In the genomic region with DNA sequence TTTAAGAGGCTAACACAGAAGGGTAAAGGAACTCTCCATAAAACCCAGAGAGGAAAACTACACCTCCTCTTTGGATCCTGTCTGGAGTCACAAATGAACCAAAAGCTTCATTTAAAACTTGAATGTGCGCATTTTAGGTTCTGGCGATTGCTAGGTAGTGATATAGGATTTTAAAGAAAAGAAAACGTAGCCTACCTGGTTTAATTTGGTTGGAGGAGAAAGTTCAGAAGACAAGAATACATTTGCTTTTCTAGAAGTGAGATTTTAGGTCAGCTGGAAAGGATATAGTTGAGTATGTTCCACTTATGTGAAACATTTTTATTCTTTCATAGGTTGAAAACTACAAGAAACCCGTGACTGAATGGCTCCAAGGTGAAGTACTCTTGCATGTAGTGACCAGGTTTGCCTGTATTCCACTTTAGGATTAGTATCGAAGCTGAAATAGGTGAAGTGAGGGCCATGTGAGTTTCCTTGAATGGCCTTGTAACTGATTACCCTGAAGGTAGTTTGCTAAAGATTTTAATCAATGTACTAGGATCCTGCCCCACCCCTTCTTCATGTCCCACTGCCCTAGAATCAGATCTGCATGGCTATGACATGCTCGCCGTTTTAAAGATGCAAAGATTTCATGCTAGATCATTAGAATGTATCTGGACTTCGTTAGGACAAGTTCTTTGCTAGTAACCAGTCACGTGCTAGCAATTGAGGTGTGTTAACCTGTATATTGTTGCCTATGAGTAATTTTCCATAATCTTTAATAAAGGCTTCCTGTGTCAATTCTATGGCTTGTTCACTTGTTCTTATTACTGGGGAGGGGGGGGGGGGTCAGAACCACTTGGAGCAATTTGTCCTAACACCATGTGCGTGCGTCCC, we compare ENCODE assay signal across 8 mouse cellular contexts. TPM values are rescaled to one million over a fixed set of nuclear protein-coding genes. Genes with fewer than 3 reads are reported as not detected.
DNase-seq lines count a peak whose midpoint lies in the region; ATAC-seq and TF ChIP-seq lines count a peak whose summit lies in the region.

No protein-coding gene starts in this region.

- TF ChIP-seq POLR2A in brain, embryonic 14.5 days (IDR thresholded peaks at IDR 0.05; ENCODE audit: borderline replicate concordance, extremely low read depth, insufficient read depth, insufficient read length, poor library complexity, severe bottlenecking): no peak
- no peak for TF ChIP-seq POLR2A in myocyte (IDR thresholded peaks at IDR 0.05; ENCODE audit: insufficient read length, low read depth)

- ATAC-seq in kidney, postnatal 0 days (replicated peaks; ENCODE audit: low FRiP score, low read depth): no peak
- no peak for ATAC-seq in hindbrain, embryonic 16.5 days
- no peak for ATAC-seq in megakaryocyte progenitor cell, adult 5-6 weeks (replicated peaks; ENCODE audit: poor library complexity)

- H3K79me2 ChIP-seq in myocyte (ENCODE audit: control insufficient read depth, insufficient read depth): peaks cover 14% of the 10 kb centered on the region

- H3K9ac ChIP-seq in kidney, postnatal 0 days (ENCODE audit: low read depth, low read length): peak overlapping the region; percentile 96
- H3K9ac ChIP-seq in hindbrain, embryonic 16.5 days (ENCODE audit: low read depth, low read length): peak overlapping the region; percentile 93

- no peak for DNase-seq in kidney, postnatal 0 days (ENCODE audit: low spot score)
- no peak for DNase-seq in kidney, postnatal 14 days
- peak; percentile 21 for DNase-seq in brain, embryonic 14.5 days (ENCODE audit: low read depth)
- no peak for DNase-seq in adrenal gland, postnatal 36 days
- no peak for DNase-seq in left cerebral cortex, adult 9 months (ENCODE audit: low spot score in 2 of 2)

- peaks cover 11% of the 10 kb centered on the region for H3K4me1 ChIP-seq in kidney, postnatal 0 days (replicated peaks; ENCODE audit: insufficient read depth, low read length)
- peaks cover 13% of the 10 kb centered on the region for H3K4me1 ChIP-seq in hindbrain, embryonic 16.5 days (ENCODE audit: control insufficient read depth, insufficient read depth, low read depth, low read length)

- peak overlapping the region; percentile 70 for H3K4me2 ChIP-seq in kidney, postnatal 0 days (ENCODE audit: low read length)
- peak overlapping the region; percentile 72 for H3K4me2 ChIP-seq in hindbrain, embryonic 16.5 days (ENCODE audit: low read length)
- peak overlapping the region; percentile 90 for H3K4me2 ChIP-seq in myocyte (ENCODE audit: low read depth)

- no peaks in the 10 kb centered on the region for H3K27me3 ChIP-seq in kidney, postnatal 0 days (ENCODE audit: insufficient read depth, low read length)
- no peaks in the 10 kb centered on the region for H3K27me3 ChIP-seq in hindbrain, embryonic 16.5 days (replicated peaks; ENCODE audit: control insufficient read depth, insufficient read depth, low read length)
- H3K27me3 ChIP-seq in myocyte (ENCODE audit: control insufficient read depth, insufficient read depth, insufficient read length): no peaks in the 10 kb centered on the region

- peak overlapping the region; percentile 90 for H3K27ac ChIP-seq in kidney, postnatal 0 days
- peak overlapping the region; percentile 81 for H3K27ac ChIP-seq in hindbrain, embryonic 16.5 days (ENCODE audit: low read depth, low read length)

- peak overlapping the region; percentile 59 for H3ac ChIP-seq in myocyte (ENCODE audit: control insufficient read depth, insufficient read length)

- TF ChIP-seq CTCF in kidney, postnatal 0 days (IDR thresholded peaks at IDR 0.05; ENCODE audit: low read depth): no peak
- no peak for TF ChIP-seq CTCF in brain, embryonic 14.5 days (IDR thresholded peaks at IDR 0.05; ENCODE audit: borderline replicate concordance, extremely low read depth, insufficient read depth, insufficient read length)

- no peaks in the 10 kb centered on the region for H3K9me3 ChIP-seq in kidney, postnatal 0 days (replicated peaks; ENCODE audit: low read length)
- H3K9me3 ChIP-seq in hindbrain, embryonic 16.5 days (ENCODE audit: control insufficient read depth, low read length): no peaks in the 10 kb centered on the region

- H3K4me3 ChIP-seq in kidney, postnatal 0 days (replicated peaks; ENCODE audit: low read depth, low read length): peak overlapping the region; percentile 88
- H3K4me3 ChIP-seq in hindbrain, embryonic 16.5 days (ENCODE audit: low read length): peak overlapping the region; percentile 75
- H3K4me3 ChIP-seq in myocyte: peak overlapping the region; percentile 74

- 0 out of 2 replicates have a peak, but pooled peaks cover 5% of the 10 kb centered on the region for H3K36me3 ChIP-seq in kidney, postnatal 0 days (ENCODE audit: insufficient read depth, low read length)
- peaks cover 7% of the 10 kb centered on the region; the same call in 1 of the 2 replicates for H3K36me3 ChIP-seq in hindbrain, embryonic 16.5 days (ENCODE audit: control insufficient read depth, insufficient read depth, low read length)
- peaks cover 13% of the 10 kb centered on the region for H3K36me3 ChIP-seq in myocyte (ENCODE audit: control insufficient read depth, insufficient read depth)

- WGBS in kidney, postnatal 0 days: 23% methylated on average over 11 of the region's 11 CpGs
- WGBS in hindbrain, embryonic 16.5 days: 18% methylated on average over 11 of the region's 11 CpGs

TF ChIP-seq in myocyte, 11 proteins besides CTCF, POLR2A, EP300 and RAD21:
- TF ChIP-seq E2F4 (IDR thresholded peaks at IDR 0.05; ENCODE audit: insufficient read depth) (no peak), TCF12 (IDR thresholded peaks at IDR 0.05; ENCODE audit: insufficient read depth, poor library complexity, severe bottlenecking) (no peak), MYOD1 (IDR thresholded peaks at IDR 0.05; ENCODE audit: control insufficient read depth in 1 of 3, insufficient read length in 2 of 3, low read depth in 2 of 3) (no peak), TCF3 (IDR thresholded peaks at IDR 0.05; ENCODE audit: insufficient read length, low read depth) (no peak), USF1 (IDR thresholded peaks at IDR 0.05; ENCODE audit: low read depth) (no peak), MAX (IDR thresholded peaks at IDR 0.05; ENCODE audit: low read depth) (no peak), SRF (IDR thresholded peaks at IDR 0.05; ENCODE audit: control insufficient read depth, insufficient read length, low read depth) (no peak), POLR2AphosphoS2 (IDR thresholded peaks at IDR 0.05; ENCODE audit: insufficient read length, low read depth) (no peak), MYOG (IDR thresholded peaks at IDR 0.05; ENCODE audit: control insufficient read depth in 1 of 3, insufficient read depth in 1 of 3, insufficient read length in 2 of 3, low read depth in 2 of 3) (no peak), REST (IDR thresholded peaks at IDR 0.05; ENCODE audit: insufficient read depth, insufficient read length) (no peak), CEBPB (IDR thresholded peaks at IDR 0.05; ENCODE audit: insufficient read depth, poor library complexity, severe bottlenecking) (no peak)

RNA-seq across cellular contexts. Expression of gene Usp46, which starts 25.6 kb away (rescaled TPM):
- polyA plus RNA-seq in kidney, postnatal 0 days (2015; fragmentation: Nextera tagmentation; extraction: Ambion mirVana): 20.4 and 21.3 TPM in 2 replicates
- polyA plus RNA-seq in brain, embryonic 14.5 days (2012; rRNA removed): 17.2 and 24.4 TPM in 2 replicates
- 37.7 and 40.6 TPM in 2 replicates for polyA plus RNA-seq in hindbrain, embryonic 16.5 days (2015; fragmentation: Nextera tagmentation; extraction: Ambion mirVana)
- polyA plus RNA-seq in myocyte (2012; fragmentation: generic; extraction: Trizol): 6.1 TPM
- 20.5 and 25.0 TPM in 2 replicates for total RNA-seq in megakaryocyte progenitor cell, adult 5-6 weeks (2015)
- 14.2 and 21.7 TPM in 2 replicates for total RNA-seq in megakaryocyte progenitor cell, adult 5-6 weeks (2017)
- total RNA-seq in adrenal gland, postnatal 36 days (2021): 10 to 100 TPM; 31.6 to 39.7 TPM
